Mouse (Mus musculus) CH12.LX (cell line): ENCODE measurements around the gene Bod1. TPM values are rescaled to one million over a fixed set of nuclear protein-coding genes. Genes with fewer than 3 reads are reported as not detected.

Experiments
- DNase-seq: peaks from one replicate; pipeline ENCODE4 v3.0.0-alpha.2; 2013; ENCODE audit errors: extremely low read depth
- H3K27ac ChIP-seq: 2 replicates; pipeline ENCODE4 v1.5.1; 2012; ENCODE audit warnings: low read depth, mild to moderate bottlenecking, control low read depth, moderate library complexity; ENCODE audit not compliant: insufficient read depth
- H3K27me3 ChIP-seq: replicated peaks from 2 replicates; pipeline ENCODE3; 2012; ENCODE audit warnings: inconsistent platforms
- H3K36me3 ChIP-seq, 2 experiments: replicated peaks in 1 of 2; 2 replicates each; pipeline versions ENCODE3 to v1.6.1; 2012; ENCODE audit warnings: inconsistent platforms in 1 of 2, low read length in 1 of 2, mild to moderate bottlenecking in 1 of 2, mixed read lengths in 1 of 2, moderate library complexity in 1 of 2; ENCODE audit not compliant: control insufficient read depth in 1 of 2, insufficient read depth in 1 of 2
- H3K4me1 ChIP-seq, 2 experiments: 2 replicates each; pipeline ENCODE4 v1.6.1; 2012; ENCODE audit warnings: inconsistent platforms in 1 of 2, moderate library complexity in 1 of 2; ENCODE audit not compliant: insufficient read depth in 2 of 2, control insufficient read depth in 1 of 2
- H3K4me2 ChIP-seq: 2 replicates; pipeline ENCODE4 v1.6.1; 2012; ENCODE audit warnings: low read depth, mild to moderate bottlenecking, control low read depth; ENCODE audit not compliant: poor library complexity, insufficient read depth, severe bottlenecking
- H3K4me3 ChIP-seq, 3 experiments: fragments of 150-350 bp in 1 of 3; sonication (generic) in 1 of 3; replicated peaks in 1 of 3; 2 replicates each; pipeline versions ENCODE3 to v1.5.1; 2011 to 2012; ENCODE audit warnings: low read depth in 2 of 3, low read length in 2 of 3, mild to moderate bottlenecking in 2 of 3, moderate library complexity in 2 of 3, control low read depth in 1 of 3, improper control_type of control experiment in 1 of 3, inconsistent platforms in 1 of 3, mixed read lengths in 1 of 3; ENCODE audit not compliant: poor library complexity in 1 of 3
- H3K79me2 ChIP-seq: replicated peaks from 2 replicates; pipeline ENCODE4 v1.6.1; 2012; ENCODE audit warnings: mild to moderate bottlenecking, moderate library complexity; ENCODE audit not compliant: control insufficient read depth, poor library complexity, insufficient read depth, severe bottlenecking; ENCODE audit errors: extremely low read depth
- H3K9ac ChIP-seq: 2 replicates; pipeline ENCODE4 v1.6.1; 2012; ENCODE audit warnings: low read depth, mild to moderate bottlenecking, control low read depth, moderate library complexity; ENCODE audit not compliant: insufficient read depth
- H3K9me3 ChIP-seq: replicated peaks from 2 replicates; pipeline ENCODE3; 2012; ENCODE audit warnings: low read length, inconsistent platforms, mixed read lengths
- BHLHE40 ChIP-seq: IDR thresholded peaks from 2 replicates; pipeline ENCODE4 v1.6.1; 2011; ENCODE audit warnings: mild to moderate bottlenecking, low read depth, low read length, improper control_type of control experiment
- ETS1 ChIP-seq: conservative IDR thresholded peaks from 2 replicates; pipeline ENCODE4 v1.6.1; 2012; ENCODE audit warnings: low read depth, mild to moderate bottlenecking, inconsistent platforms, low read length, improper control_type of control experiment, moderate library complexity
- IRF4 ChIP-seq: IDR thresholded peaks from 2 replicates; pipeline ENCODE4 v1.6.1; 2014; ENCODE audit warnings: low read depth, mild to moderate bottlenecking, inconsistent platforms, low read length, improper control_type of control experiment
- JUN ChIP-seq: IDR thresholded peaks from 2 replicates; pipeline ENCODE4 v1.6.1; 2011; ENCODE audit warnings: low read depth, mild to moderate bottlenecking, low read length, improper control_type of control experiment, moderate library complexity; ENCODE audit not compliant: insufficient read depth
- KAT2A ChIP-seq: IDR thresholded peaks from 2 replicates; pipeline ENCODE4 v1.6.1; 2012; ENCODE audit warnings: low read length, improper control_type of control experiment, inconsistent platforms; ENCODE audit not compliant: insufficient replicate concordance
- MAFK ChIP-seq: IDR thresholded peaks from 2 replicates; pipeline ENCODE4 v1.6.1; 2011; ENCODE audit warnings: low read length, improper control_type of control experiment; ENCODE audit not compliant: insufficient replicate concordance
- MEF2A ChIP-seq: IDR thresholded peaks from 2 replicates; pipeline ENCODE4 v1.6.1; 2014; ENCODE audit warnings: low read depth, mild to moderate bottlenecking, inconsistent platforms, low read length, improper control_type of control experiment, borderline replicate concordance
- NELFE ChIP-seq: IDR thresholded peaks from 2 replicates; pipeline ENCODE4 v1.6.1; 2011; ENCODE audit warnings: low read depth, low read length, improper control_type of control experiment
- POLR2AphosphoS2 ChIP-seq: IDR thresholded peaks from 2 replicates; pipeline ENCODE4 v1.6.1; 2011; ENCODE audit warnings: low read depth, low read length, improper control_type of control experiment
- RAD21 ChIP-seq: IDR thresholded peaks from 2 replicates; pipeline ENCODE4 v1.6.1; 2011; ENCODE audit warnings: low read depth, mild to moderate bottlenecking, low read length, improper control_type of control experiment, moderate library complexity
- RCOR1 ChIP-seq: conservative IDR thresholded peaks from 2 replicates; pipeline ENCODE4 v1.6.1; 2012; ENCODE audit warnings: low read depth, mild to moderate bottlenecking, inconsistent platforms, low read length, improper control_type of control experiment
- SMC3 ChIP-seq: IDR thresholded peaks from 2 replicates; pipeline ENCODE4 v1.6.1; 2011; ENCODE audit warnings: low read depth, low read length, improper control_type of control experiment
- TBP ChIP-seq: conservative IDR thresholded peaks from 2 replicates; pipeline ENCODE4 v1.6.1; 2011; ENCODE audit warnings: low read depth, low read length, improper control_type of control experiment
- TCF12 ChIP-seq: IDR thresholded peaks from 2 replicates; pipeline ENCODE4 v1.6.1; 2014; ENCODE audit warnings: low read depth, mild to moderate bottlenecking, inconsistent platforms, low read length, improper control_type of control experiment
- ZC3H11A ChIP-seq: IDR thresholded peaks from 2 replicates; pipeline ENCODE4 v1.6.1; 2012; ENCODE audit warnings: low read depth, mild to moderate bottlenecking, inconsistent platforms, low read length, improper control_type of control experiment
- ZNF384 ChIP-seq: IDR thresholded peaks from 2 replicates; pipeline ENCODE4 v1.6.1; 2012; ENCODE audit warnings: low read depth, low read length, improper control_type of control experiment, inconsistent platforms
- dilution Hi-C: fragments of 300-500 bp; cut with MboI; formaldehyde crosslinking; loops from 2 replicates; pipeline ENCODE4 v1.14.3; 2020; ENCODE audit warnings: low sequenced_read_pairs; ENCODE audit not compliant: extremely low pct_unique_long_range_greater_than_20kb, extremely low pct_ligation_motif_present
- in situ Hi-C: fragments of 300-500 bp; cut with MboI; formaldehyde crosslinking; loops from 3 replicates; pipeline ENCODE4 v1.14.3; 2019; ENCODE audit warnings: low sequenced_read_pairs, low pct_ligation_motif_present, low pct_unique_long_range_greater_than_20kb, mixed read lengths
- polyA plus RNA-seq: library from polyadenylated mRNA; unstranded; fragments of >175 nt; gene quantifications from 2 replicates; pipeline ENCODE4 v1.2.1, GENCODE M21; 2012; ENCODE audit warnings: low read depth; ENCODE audit not compliant: insufficient read length
- total RNA-seq, 2 experiments: library from RNA; depleted of rRNA; stranded (reverse); fragments of 300-350 nt in 1 of 2; fragments of >200 nt in 1 of 2; gene quantifications; 2 replicates each; pipeline ENCODE4 v1.2.3; 2012 to 2014

The Bod1 gene
- total and polyA plus RNA-seq, 3 experiments = 32.6 to 38.2 (median 33.2) TPM

GRCm38 (mm10) chr11:31703173-31703572 is 31.5 kb upstream of the Bod1 start:
- in situ Hi-C loops (no loop called here), dilution Hi-C loops (no loop called here)
- Histone ChIP-seq H3K4me1 (peaks cover 18 to 57% of the 10 kb centered on the region in 2 experiments; a peak in 3 of 4 replicates), H3K4me2 (no peak overlapping the region), H3K27me3 (no peaks in the 10 kb centered on the region), H3K27ac (no peak overlapping the region), H3K9me3 (peaks cover 7% of the 10 kb centered on the region), H3K36me3 (no peaks in the 10 kb centered on the region), H3K79me2 (no peaks in the 10 kb centered on the region), H3K4me3 (no peak overlapping the region), H3K9ac (no peak overlapping the region)
- TF ChIP-seq ZC3H11A (no peak), NELFE (no peak), TCF12 (no peak), KAT2A (no peak)
- no peak for DNase-seq

- TF ChIP-seq RCOR1 (no peak), TBP (no peak), JUN (no peak), BHLHE40 (no peak), MAFK (no peak), POLR2AphosphoS2 (no peak), IRF4 (no peak), SMC3 (no peak), ZC3H11A (no peak)
- in situ Hi-C loops (no loop called here), dilution Hi-C loops (no loop called here)
- Histone ChIP-seq H3K36me3 (no peaks in the 10 kb centered on the region), H3K27me3 (no peaks in the 10 kb centered on the region), H3K27ac (no peak overlapping the region), H3K79me2 (no peaks in the 10 kb centered on the region), H3K9ac (no peak overlapping the region), H3K4me3 (no peak overlapping the region), H3K9me3 (no peaks in the 10 kb centered on the region), H3K4me2 (no peak overlapping the region), H3K4me1 (peaks cover 18 to 64% of the 10 kb centered on the region in 2 experiments; a peak in 3 of 4 replicates)
- no peak for DNase-seq
These were observed 30.2 kb upstream of the Bod1 start for GRCm38 (mm10) chr11:31701901-31702300.

GRCm38 (mm10) chr11:31699502-31699901 is 27.8 kb upstream of the Bod1 start:
- TF ChIP-seq TCF12 (no peak), MEF2A (peak; percentile 42; the same call in 1 of the 2 replicates), RAD21 (no peak), ETS1 (peak; percentile 17; the same call in 1 of the 2 replicates), BHLHE40 (peak; percentile 40; the same call in 1 of the 2 replicates), MAFK (no peak), ZNF384 (no peak)
- H3K4me2 ChIP-seq = peak overlapping the region; percentile 22; the same call in 1 of the 2 replicates
- H3K36me3 ChIP-seq = no peaks in the 10 kb centered on the region
- H3K4me1 ChIP-seq = peaks cover 18 to 56% of the 10 kb centered on the region in 2 experiments; a peak in 3 of 4 replicates
- no peaks in the 10 kb centered on the region for H3K27me3 ChIP-seq
- no peak for DNase-seq
- no peak overlapping the region for H3K9ac ChIP-seq
- in situ Hi-C loops (no loop called here), dilution Hi-C loops (no loop called here)
- no peaks in the 10 kb centered on the region for H3K9me3 ChIP-seq
- H3K79me2 ChIP-seq = no peaks in the 10 kb centered on the region
- H3K27ac ChIP-seq = no peak overlapping the region
- H3K4me3 ChIP-seq = no peak overlapping the region
